Mouse (Mus musculus) liver, embryonic 14.5 days (tissue): Measurements from ENCODE around the gene Myo15.

Source experiments
- CTCF ChIP-seq: IDR thresholded peaks from 2 replicates; pipeline ENCODE4 v1.5.1; 2016; ENCODE audit warnings: antibody characterized with exemption, low read depth, control low read depth
- EP300 ChIP-seq: IDR thresholded peaks from 2 replicates; pipeline ENCODE4 v1.6.1; 2016; ENCODE audit warnings: antibody characterized with exemption, low read depth

GRCm38 (mm10) chr11:60435133-60435532, 34.0 kb upstream of the Myo15 start:
- TF ChIP-seq CTCF, result no peak
- no peak for TF ChIP-seq EP300
